Mouse (Mus musculus) heart, adult 2 months (tissue): ENCODE measurements at regions not wholly inside any gene's neighbourhood (a gene's known extent, or its start where the extent isn't known, plus 50 kb on each side); places are given as distances from the start of the nearest gene placed in this dataset.

Source experiments
- CTCF ChIP-seq: fragments of 200-600 bp; IDR thresholded peaks from 2 replicates; pipeline ENCODE4 v1.8.1; 2022; ENCODE audit warnings: antibody characterized with exemption, mild to moderate bottlenecking, moderate library complexity
- POLR2A ChIP-seq: fragments of 200-500 bp; IDR thresholded peaks from 2 replicates; pipeline ENCODE4 v1.6.1; 2011; ENCODE audit warnings: mild to moderate bottlenecking, low read depth, low read length, control low read depth; ENCODE audit not compliant: insufficient read depth

- TF ChIP-seq POLR2A (no peak), CTCF (no peak)
Observed at GRCm38 (mm10) chr12:112243231-112243630, 97.2 kb downstream of the Kif26a start.
